Mouse (Mus musculus): Measurements from ENCODE around the gene Med12.

The Med12 gene

DNA sequence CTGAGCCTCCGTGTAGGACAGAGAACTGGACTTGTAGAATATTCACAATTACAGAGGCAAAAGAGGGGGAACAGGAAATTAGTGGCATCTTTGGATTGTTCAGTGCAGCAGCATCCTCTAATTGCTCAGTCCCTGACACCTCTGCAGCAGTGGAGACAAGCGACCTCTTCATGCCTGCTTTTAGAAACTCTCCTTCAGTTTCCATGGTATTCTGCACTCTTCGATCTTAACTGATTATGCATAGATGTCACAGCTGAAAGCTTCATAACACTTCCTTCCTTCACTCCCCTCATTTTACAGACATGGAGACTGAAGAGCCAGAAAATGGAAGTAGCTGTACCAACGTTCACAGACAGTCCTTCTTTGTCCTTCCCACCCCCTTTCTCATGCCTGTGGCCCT lies 72.6 kb downstream of the Med12 start:
- in situ Hi-C loops (cut with MboI; ENCODE audit: unreplicated experiment in 2 of 2), result loop anchor here (25.0 kb wide), 3 partner anchors 559 to 859 kb away; partner anchors contain the start of genes Igbp1 (in 2 of the 2) and Dlg3 (in 1 of the 2)
